Comparison of ENCODE assay signal across 8 mouse cellular contexts in the genomic region with DNA sequence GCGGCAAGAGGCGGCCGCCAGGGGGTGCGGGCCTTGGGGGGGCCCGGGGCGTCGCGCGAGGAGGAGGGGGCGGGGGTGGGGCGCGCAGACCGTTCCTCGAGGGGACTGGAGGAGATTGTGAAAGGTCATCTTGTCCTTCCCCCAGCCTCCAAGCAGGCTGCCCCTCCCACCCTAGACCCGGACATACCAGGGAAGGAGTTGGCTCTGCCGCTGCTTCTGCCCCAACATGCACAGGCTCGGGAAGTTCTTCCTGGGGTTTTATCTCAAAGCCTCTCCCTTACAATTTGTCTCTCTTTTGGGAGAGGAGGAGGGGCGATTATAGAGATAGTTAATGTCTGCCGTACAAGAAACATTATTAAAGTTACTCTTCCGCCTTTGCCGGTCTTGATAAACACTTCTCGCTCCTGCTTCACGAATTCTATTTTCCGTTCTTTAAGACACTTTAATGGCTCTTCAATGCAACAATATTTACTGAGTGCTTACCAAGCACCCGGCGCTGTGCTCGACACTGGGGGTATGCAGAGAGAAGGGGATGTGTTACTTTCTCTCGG. TPM values are rescaled to one million over a fixed set of nuclear protein-coding genes. Genes with fewer than 3 reads are reported as not detected.
DNase-seq lines count a peak whose midpoint lies in the region; ATAC-seq and TF ChIP-seq lines count a peak whose summit lies in the region.

No protein-coding gene starts in this region.

- H3K27me3 ChIP-seq in C2C12 (ENCODE audit: control insufficient read depth, insufficient read depth, insufficient read length): no peaks in the 10 kb centered on the region
- no peaks in the 10 kb centered on the region for H3K27me3 ChIP-seq in heart, embryonic 14.5 days (ENCODE audit: control insufficient read depth, insufficient read depth, low read length)
- H3K27me3 ChIP-seq in testis, adult 2 months (ENCODE audit: control insufficient read depth, insufficient read depth, low read length): no peaks in the 10 kb centered on the region

- peak overlapping the region; percentile 40 for H3K4me3 ChIP-seq in C2C12 (ENCODE audit: insufficient read depth, poor library complexity, severe bottlenecking)
- H3K4me3 ChIP-seq in heart, embryonic 14.5 days (ENCODE audit: control insufficient read depth in 1 of 2, insufficient read depth in 1 of 2, low read depth in 1 of 2, low read length in 2 of 2): peak overlapping the region; percentile 52 to 71
- peak overlapping the region; percentile 61 for H3K4me3 ChIP-seq in testis, adult 2 months (ENCODE audit: control insufficient read depth, low read depth, low read length)

- H3ac ChIP-seq in C2C12 (ENCODE audit: control insufficient read depth, insufficient read length, low read depth): peak overlapping the region; percentile 50

- under 1% methylated on average over 19 of the region's 28 CpGs for WGBS in heart, embryonic 14.5 days

- no peaks in the 10 kb centered on the region for H3K9me3 ChIP-seq in heart, embryonic 14.5 days (ENCODE audit: control insufficient read depth, low read length)

- TF ChIP-seq POLR2A in testis, adult 2 months (IDR thresholded peaks at IDR 0.05; ENCODE audit: control insufficient read depth, low read depth, low read length): peak; percentile 70; the same call in 1 of the 2 replicates

- H3K79me3 ChIP-seq in C2C12 (ENCODE audit: low read depth): peaks cover 6% of the 10 kb centered on the region

- peak; percentile 67 for ATAC-seq in heart, embryonic 14.5 days (ENCODE audit: insufficient number of reproducible peaks, insufficient read depth, low FRiP score, low read depth)
- ATAC-seq in megakaryocyte, adult 5-6 weeks (ENCODE audit: poor library complexity, severe bottlenecking): peak; percentile 44

- H3K79me2 ChIP-seq in C2C12 (ENCODE audit: control insufficient read depth, insufficient read depth): peaks cover 34% of the 10 kb centered on the region

- peak; percentile 89 for DNase-seq in Muller cell, postnatal 12 days (ENCODE audit: inconsistent ontology term)
- DNase-seq in embryo, embryonic 10.5 days (ENCODE audit: low spot score): peak; percentile 85
- DNase-seq in kidney, postnatal 14 days: peak; percentile 81
- DNase-seq in layer of hippocampus, adult 9-10 months (ENCODE audit: low spot score): no peak

- peak overlapping the region; percentile 92 for H3K9ac ChIP-seq in heart, embryonic 14.5 days (ENCODE audit: low read length)

- H3K4me1 ChIP-seq in heart, embryonic 14.5 days (ENCODE audit: control insufficient read depth in 2 of 2, insufficient read depth in 2 of 2, low read length in 2 of 2): peaks cover 18 to 50% of the 10 kb centered on the region in 2 experiments
- peaks cover 11% of the 10 kb centered on the region for H3K4me1 ChIP-seq in testis, adult 2 months (ENCODE audit: control insufficient read depth, insufficient read depth, low read length)

- peak overlapping the region; percentile 77 for H3K4me2 ChIP-seq in heart, embryonic 14.5 days (ENCODE audit: low read length)

- no peak for TF ChIP-seq CTCF in C2C12 (IDR thresholded peaks at IDR 0.05; ENCODE audit: control insufficient read depth, insufficient read depth, insufficient read length)
- TF ChIP-seq CTCF in testis, adult 2 months (IDR thresholded peaks at IDR 0.05; ENCODE audit: control insufficient read depth, insufficient read depth, insufficient replicate concordance, low read depth, low read length): no peak

- peak overlapping the region; percentile 87 to 99 for H3K27ac ChIP-seq in heart, embryonic 14.5 days (replicated peaks in 1 of 2; ENCODE audit: control insufficient read depth in 1 of 2, insufficient read depth in 1 of 2, low read depth in 2 of 2, low read length in 2 of 2)
- H3K27ac ChIP-seq in testis, adult 2 months (ENCODE audit: control insufficient read depth, insufficient read depth, low read depth, low read length): peak overlapping the region; percentile 70

- H3K36me3 ChIP-seq in C2C12 (ENCODE audit: control insufficient read depth, insufficient read depth): no peaks in the 10 kb centered on the region
- peaks cover under 1% of the 10 kb centered on the region; the same call in 1 of the 2 replicates for H3K36me3 ChIP-seq in heart, embryonic 14.5 days (ENCODE audit: control insufficient read depth, insufficient read depth, low read length)
- no peaks in the 10 kb centered on the region for H3K36me3 ChIP-seq in testis, adult 2 months (ENCODE audit: control insufficient read depth, insufficient read depth, low read length)

TF ChIP-seq in C2C12, 6 proteins besides CTCF, POLR2A, EP300 and RAD21:
- TF ChIP-seq MYOD1 (IDR thresholded peaks at IDR 0.05; ENCODE audit: control insufficient read depth, insufficient read length, low read depth) (no peak), MYOG (IDR thresholded peaks at IDR 0.05; ENCODE audit: control insufficient read depth, extremely low read depth, insufficient read length) (no peak), FOSL1 (IDR thresholded peaks at IDR 0.05; ENCODE audit: insufficient read depth, low read length, poor library complexity, severe bottlenecking) (no peak), CEBPB (IDR thresholded peaks at IDR 0.05; ENCODE audit: low read depth) (no peak), USF1 (IDR thresholded peaks at IDR 0.05; ENCODE audit: low read depth) (no peak), MAX (IDR thresholded peaks at IDR 0.05) (no peak)

RNA-seq across cellular contexts. Expression of gene Tmem253, which starts 0.6 kb away (rescaled TPM):
- polyA plus RNA-seq in C2C12 (2012; fragmentation: generic; extraction: Trizol): 0.46 TPM
- 1.2 and 1.5 TPM in 2 replicates for polyA plus RNA-seq in heart, embryonic 14.5 days (2014; fragmentation: Nextera tagmentation; extraction: Ambion mirVana)
- not detected in 2 replicates for total RNA-seq in megakaryocyte, adult 5-6 weeks (2015)
- not detected in 2 replicates for total RNA-seq in megakaryocyte, adult 5-6 weeks (2017)
- 2.0 and 2.1 TPM in 2 replicates for polyA plus RNA-seq in testis, adult 2 months (2012; rRNA removed)

RNA-seq across cellular contexts. Expression of gene Zfp219, which starts 5.7 kb away (rescaled TPM):
- polyA plus RNA-seq in C2C12 (2012; fragmentation: generic; extraction: Trizol): 17.6 TPM
- polyA plus RNA-seq in heart, embryonic 14.5 days (2014; fragmentation: Nextera tagmentation; extraction: Ambion mirVana): 19.2 and 19.9 TPM in 2 replicates
- 3.7 and 4.4 TPM in 2 replicates for total RNA-seq in megakaryocyte, adult 5-6 weeks (2015)
- total RNA-seq in megakaryocyte, adult 5-6 weeks (2017): 4.7 and 5.1 TPM in 2 replicates
- 161 and 174 TPM in 2 replicates for polyA plus RNA-seq in testis, adult 2 months (2012; rRNA removed)

RNA-seq across cellular contexts. Expression of gene Olfr221, which starts 27.4 kb away (rescaled TPM):
- polyA plus RNA-seq in C2C12 (2012; fragmentation: generic; extraction: Trizol): not detected
- polyA plus RNA-seq in heart, embryonic 14.5 days (2014; fragmentation: Nextera tagmentation; extraction: Ambion mirVana): 0.19 TPM in 1 of 2 replicates, not detected in the other
- total RNA-seq in megakaryocyte, adult 5-6 weeks (2015): not detected in 2 replicates
- not detected in 2 replicates for total RNA-seq in megakaryocyte, adult 5-6 weeks (2017)
- 0.45 and 0.53 TPM in 2 replicates for polyA plus RNA-seq in testis, adult 2 months (2012; rRNA removed)

RNA-seq across cellular contexts. Expression of gene Arhgef40, which starts 30.3 kb away (rescaled TPM):
- 55.6 TPM for polyA plus RNA-seq in C2C12 (2012; fragmentation: generic; extraction: Trizol)
- polyA plus RNA-seq in heart, embryonic 14.5 days (2014; fragmentation: Nextera tagmentation; extraction: Ambion mirVana): 50.6 and 59.6 TPM in 2 replicates
- 1.7 and 2.6 TPM in 2 replicates for total RNA-seq in megakaryocyte, adult 5-6 weeks (2015)
- total RNA-seq in megakaryocyte, adult 5-6 weeks (2017): 2.2 and 5.1 TPM in 2 replicates
- 5.6 and 6.6 TPM in 2 replicates for polyA plus RNA-seq in testis, adult 2 months (2012; rRNA removed)
